In genomic region chr13:37854031-37854431, GRCm38 (mm10) we compare ENCODE assay signal across 8 mouse cellular contexts.
A peak's percentile ranks its signal among the peaks of the same experiment; 100 is the strongest.
DNase-seq lines count a peak whose midpoint lies in the region; ATAC-seq and TF ChIP-seq lines count a peak whose summit lies in the region.

No protein-coding gene starts in this region.

- peak; percentile 41 for ATAC-seq in Patski
- ATAC-seq in erythroid progenitor cell, adult 5-6 weeks (replicated peaks; ENCODE audit: low FRiP score, poor library complexity, severe bottlenecking), result peak; percentile 16

- no peak for DNase-seq in Patski (ENCODE audit: low read depth, low spot score)
- peak; percentile 48 to 56 for DNase-seq in heart, postnatal 14 days
- peak; percentile 71 for DNase-seq in limb, embryonic 10.5 days (ENCODE audit: low spot score)
- peak; percentile 45 for DNase-seq in midbrain, embryonic 10.5 days (ENCODE audit: low spot score)
- peak; percentile 24 to 58 for DNase-seq in spleen, postnatal 36 days (ENCODE audit: low spot score in 2 of 2)
- DNase-seq in layer of hippocampus, adult 9-11 months, result no peak

- H3K79me2 ChIP-seq in C2C12 (ENCODE audit: control insufficient read depth, insufficient read depth), result peaks cover 93% of the 10 kb centered on the region

- TF ChIP-seq CTCF in C2C12 (IDR thresholded peaks at IDR 0.05; ENCODE audit: control insufficient read depth, insufficient read depth, insufficient read length) (no peak), Patski (IDR thresholded peaks at IDR 0.05) (no peak)

- no peaks in the 10 kb centered on the region for H3K9me3 ChIP-seq in limb, embryonic 10.5 days (replicated peaks)
- H3K9me3 ChIP-seq in midbrain, embryonic 10.5 days (replicated peaks), result no peaks in the 10 kb centered on the region

- no peaks in the 10 kb centered on the region for H3K36me3 ChIP-seq in C2C12 (ENCODE audit: control insufficient read depth, insufficient read depth)
- no peaks in the 10 kb centered on the region for H3K36me3 ChIP-seq in limb, embryonic 10.5 days
- no peaks in the 10 kb centered on the region for H3K36me3 ChIP-seq in midbrain, embryonic 10.5 days

- in situ Hi-C loops in Patski (cut with MboI; ENCODE audit: low pct_unique_long_range_greater_than_20kb), result no loop called here

- CTCF ChIA-PET in Patski (lab: Charles Lee), result no interaction called here

- POLR2A ChIA-PET in Patski (lab: Charles Lee), result no interaction called here

- no peaks in the 10 kb centered on the region for H3K27me3 ChIP-seq in C2C12 (ENCODE audit: control insufficient read depth, insufficient read depth, insufficient read length)
- H3K27me3 ChIP-seq in Patski, result no peaks in the 10 kb centered on the region
- no peaks in the 10 kb centered on the region for H3K27me3 ChIP-seq in limb, embryonic 10.5 days (ENCODE audit: low read depth, poor library complexity, severe bottlenecking)
- peaks cover 27% of the 10 kb centered on the region for H3K27me3 ChIP-seq in midbrain, embryonic 10.5 days (ENCODE audit: low read depth, poor library complexity, severe bottlenecking)

- peaks cover 37% of the 10 kb centered on the region for H3K4me1 ChIP-seq in limb, embryonic 10.5 days
- H3K4me1 ChIP-seq in midbrain, embryonic 10.5 days, result peaks cover 46% of the 10 kb centered on the region

- peak overlapping the region; percentile 87 for H3K27ac ChIP-seq in limb, embryonic 10.5 days
- peak overlapping the region; percentile 68 for H3K27ac ChIP-seq in midbrain, embryonic 10.5 days (replicated peaks)

- 2% methylated on average over 14 of the region's 14 CpGs for WGBS in limb, embryonic 10.5 days
- 1% methylated on average over 14 of the region's 14 CpGs for WGBS in midbrain, embryonic 10.5 days

- peak overlapping the region; percentile 19 for H3K4me3 ChIP-seq in C2C12 (ENCODE audit: insufficient read depth, poor library complexity, severe bottlenecking)
- H3K4me3 ChIP-seq in limb, embryonic 10.5 days, result peak overlapping the region; percentile 51
- peak overlapping the region; percentile 47 for H3K4me3 ChIP-seq in midbrain, embryonic 10.5 days

- intact Hi-C loops in heart, postnatal 14 days (cut with DNase I), result no loop called here

- H3K79me3 ChIP-seq in C2C12 (ENCODE audit: low read depth), result peaks cover 39% of the 10 kb centered on the region

- peak overlapping the region; percentile 18 for H3ac ChIP-seq in C2C12 (ENCODE audit: control insufficient read depth, insufficient read length, low read depth)

TF ChIP-seq in C2C12, 6 proteins besides CTCF, POLR2A, EP300 and RAD21:
- TF ChIP-seq CEBPB (IDR thresholded peaks at IDR 0.05; ENCODE audit: low read depth), result no peak
- peak; percentile 49 for TF ChIP-seq USF1 (IDR thresholded peaks at IDR 0.05; ENCODE audit: low read depth)

Comparison
In these comparisons a context has a peak if more than half of its experiments do, and no peak if none do; other contexts are left out.
1. DNase-seq: peak in heart, postnatal 14 days (2 of 2), limb, embryonic 10.5 days (single experiment), midbrain, embryonic 10.5 days (single experiment) and spleen, postnatal 36 days (2 of 2); none in Patski (single experiment) and layer of hippocampus, adult 9-11 months (single experiment).
2. Peak in every context shown above with its lines, with median percentiles within 50 percentile points of each other: H3K4me3 ChIP-seq.